Mouse (Mus musculus): ENCODE measurements at regions not wholly inside any gene's neighbourhood (a gene's known extent, or its start where the extent isn't known, plus 50 kb on each side); places are given as distances from the start of the nearest gene placed in this dataset.

- H3K4me1 ChIP-seq (ENCODE audit: control insufficient read depth, insufficient read depth, low read length) = no peaks in the 10 kb centered on the region
- no peak overlapping the region for H3K9ac ChIP-seq (ENCODE audit: low read length)
- ATAC-seq (replicated peaks; ENCODE audit: extremely low read depth, insufficient read depth, low FRiP score) = no peak
- H3K27ac ChIP-seq (ENCODE audit: low read length) = no peak overlapping the region
- H3K36me3 ChIP-seq (ENCODE audit: control insufficient read depth, insufficient read depth) = no peaks in the 10 kb centered on the region
- H3K4me3 ChIP-seq (ENCODE audit: low read length) = no peak overlapping the region
- WGBS = 82% methylated on average over 3 of the region's 3 CpGs
- H3K9me3 ChIP-seq (replicated peaks; ENCODE audit: control insufficient read depth, low read length) = no peaks in the 10 kb centered on the region
- no peaks in the 10 kb centered on the region for H3K27me3 ChIP-seq (ENCODE audit: control insufficient read depth, insufficient read depth, low read length)
- H3K4me2 ChIP-seq (ENCODE audit: low read depth, low read length) = no peak overlapping the region
These were observed 186.3 kb upstream of the Cldn34b3 start for GRCm38 (mm10) chrX:76077781-76078180.

GRCm38 (mm10) chrX:76082670-76083069 is 181.4 kb upstream of the Cldn34b3 start:
- no peak overlapping the region for H3K4me3 ChIP-seq (ENCODE audit: low read length)
- H3K9me3 ChIP-seq (replicated peaks; ENCODE audit: control insufficient read depth, low read length) = no peaks in the 10 kb centered on the region
- no peaks in the 10 kb centered on the region for H3K4me1 ChIP-seq (ENCODE audit: control insufficient read depth, insufficient read depth, low read length)
- H3K9ac ChIP-seq (ENCODE audit: low read length) = no peak overlapping the region
- H3K27me3 ChIP-seq (ENCODE audit: control insufficient read depth, insufficient read depth, low read length) = no peaks in the 10 kb centered on the region
- ATAC-seq (replicated peaks; ENCODE audit: extremely low read depth, insufficient read depth, low FRiP score) = no peak
- 52% methylated on average over 4 of the region's 4 CpGs for WGBS
- no peak overlapping the region for H3K4me2 ChIP-seq (ENCODE audit: low read depth, low read length)
- no peaks in the 10 kb centered on the region for H3K36me3 ChIP-seq (ENCODE audit: control insufficient read depth, insufficient read depth)
- H3K27ac ChIP-seq (ENCODE audit: low read length) = no peak overlapping the region

GRCm38 (mm10) chrX:76110763-76111474 is 153.2 kb upstream of the Cldn34b3 start:
- 31% methylated on average over 4 of the region's 4 CpGs for WGBS
- Histone ChIP-seq H3K9ac (ENCODE audit: low read length) (no peak overlapping the region), H3K9me3 (replicated peaks; ENCODE audit: control insufficient read depth, low read length) (no peaks in the 10 kb centered on the region), H3K27me3 (ENCODE audit: control insufficient read depth, insufficient read depth, low read length) (no peaks in the 10 kb centered on the region), H3K36me3 (ENCODE audit: control insufficient read depth, insufficient read depth) (no peaks in the 10 kb centered on the region), H3K4me2 (ENCODE audit: low read depth, low read length) (no peak overlapping the region), H3K27ac (ENCODE audit: low read length) (peak overlapping the region; percentile 51), H3K4me3 (ENCODE audit: low read length) (no peak overlapping the region), H3K4me1 (ENCODE audit: control insufficient read depth, insufficient read depth, low read length) (peaks cover 4% of the 10 kb centered on the region)
- no peak for ATAC-seq (replicated peaks; ENCODE audit: extremely low read depth, insufficient read depth, low FRiP score)

GRCm38 (mm10) chrX:76116086-76116485 is 148.0 kb upstream of the Cldn34b3 start:
- H3K4me1 ChIP-seq (ENCODE audit: control insufficient read depth, insufficient read depth, low read length) = no peaks in the 10 kb centered on the region; the same call in 1 of the 2 replicates
- H3K27ac ChIP-seq (ENCODE audit: low read length) = no peak overlapping the region
- 0 out of 2 replicates have a peak, but pooled peaks have one; percentile 49 for ATAC-seq (replicated peaks; ENCODE audit: extremely low read depth, insufficient read depth, low FRiP score)
- H3K4me2 ChIP-seq (ENCODE audit: low read depth, low read length) = no peak overlapping the region
- H3K4me3 ChIP-seq (ENCODE audit: low read length) = no peak overlapping the region
- no peaks in the 10 kb centered on the region for H3K36me3 ChIP-seq (ENCODE audit: control insufficient read depth, insufficient read depth)
- WGBS = 28% methylated on average over 1 of the region's 1 CpGs
- H3K9me3 ChIP-seq (replicated peaks; ENCODE audit: control insufficient read depth, low read length) = no peaks in the 10 kb centered on the region
- no peak overlapping the region for H3K9ac ChIP-seq (ENCODE audit: low read length)
- no peaks in the 10 kb centered on the region for H3K27me3 ChIP-seq (ENCODE audit: control insufficient read depth, insufficient read depth, low read length)

- Histone ChIP-seq H3K27ac (ENCODE audit: low read length) (no peak overlapping the region), H3K4me2 (ENCODE audit: low read depth, low read length) (no peak overlapping the region), H3K27me3 (ENCODE audit: control insufficient read depth, insufficient read depth, low read length) (no peaks in the 10 kb centered on the region), H3K36me3 (ENCODE audit: control insufficient read depth, insufficient read depth) (no peaks in the 10 kb centered on the region), H3K4me1 (ENCODE audit: control insufficient read depth, insufficient read depth, low read length) (no peaks in the 10 kb centered on the region; the same call in 1 of the 2 replicates), H3K4me3 (ENCODE audit: low read length) (no peak overlapping the region), H3K9ac (ENCODE audit: low read length) (no peak overlapping the region), H3K9me3 (replicated peaks; ENCODE audit: control insufficient read depth, low read length) (no peaks in the 10 kb centered on the region)
- 68% methylated on average over 1 of the region's 1 CpGs for WGBS
- ATAC-seq (replicated peaks; ENCODE audit: extremely low read depth, insufficient read depth, low FRiP score) = no peak
These were observed 147.5 kb upstream of the Cldn34b3 start for GRCm38 (mm10) chrX:76116562-76116961.

- H3K36me3 ChIP-seq (ENCODE audit: control insufficient read depth, insufficient read depth) = no peaks in the 10 kb centered on the region
- WGBS = 9% methylated on average over 3 of the region's 3 CpGs
- H3K4me2 ChIP-seq (ENCODE audit: low read depth, low read length) = no peak overlapping the region
- no peak overlapping the region for H3K9ac ChIP-seq (ENCODE audit: low read length)
- H3K27ac ChIP-seq (ENCODE audit: low read length) = no peak overlapping the region
- peaks cover 10% of the 10 kb centered on the region for H3K4me1 ChIP-seq (ENCODE audit: control insufficient read depth, insufficient read depth, low read length)
- ATAC-seq (replicated peaks; ENCODE audit: extremely low read depth, insufficient read depth, low FRiP score) = no peak
- H3K4me3 ChIP-seq (ENCODE audit: low read length) = no peak overlapping the region
- no peaks in the 10 kb centered on the region for H3K27me3 ChIP-seq (ENCODE audit: control insufficient read depth, insufficient read depth, low read length)
- no peaks in the 10 kb centered on the region for H3K9me3 ChIP-seq (replicated peaks; ENCODE audit: control insufficient read depth, low read length)
These were observed 143.2 kb upstream of the Cldn34b3 start for GRCm38 (mm10) chrX:76120936-76121335.

GRCm38 (mm10) chrX:76123355-76123754 is 140.7 kb upstream of the Cldn34b3 start:
- Histone ChIP-seq H3K27ac (ENCODE audit: low read length) (no peak overlapping the region), H3K27me3 (ENCODE audit: control insufficient read depth, insufficient read depth, low read length) (no peaks in the 10 kb centered on the region), H3K4me2 (ENCODE audit: low read depth, low read length) (no peak overlapping the region), H3K9me3 (replicated peaks; ENCODE audit: control insufficient read depth, low read length) (no peaks in the 10 kb centered on the region), H3K36me3 (ENCODE audit: control insufficient read depth, insufficient read depth) (no peaks in the 10 kb centered on the region), H3K4me3 (ENCODE audit: low read length) (no peak overlapping the region), H3K4me1 (ENCODE audit: control insufficient read depth, insufficient read depth, low read length) (peaks cover 10% of the 10 kb centered on the region), H3K9ac (ENCODE audit: low read length) (no peak overlapping the region)
- WGBS = 32% methylated on average over 2 of the region's 2 CpGs
- peak; percentile 28 for ATAC-seq (replicated peaks; ENCODE audit: extremely low read depth, insufficient read depth, low FRiP score)

- no peak overlapping the region for H3K4me2 ChIP-seq (ENCODE audit: low read depth, low read length)
- H3K36me3 ChIP-seq (ENCODE audit: control insufficient read depth, insufficient read depth) = no peaks in the 10 kb centered on the region
- no peak overlapping the region for H3K4me3 ChIP-seq (ENCODE audit: low read length)
- 33% methylated on average over 2 of the region's 2 CpGs for WGBS
- no peaks in the 10 kb centered on the region for H3K27me3 ChIP-seq (ENCODE audit: control insufficient read depth, insufficient read depth, low read length)
- no peak for ATAC-seq (replicated peaks; ENCODE audit: extremely low read depth, insufficient read depth, low FRiP score)
- H3K27ac ChIP-seq (ENCODE audit: low read length) = no peak overlapping the region
- H3K9me3 ChIP-seq (replicated peaks; ENCODE audit: control insufficient read depth, low read length) = no peaks in the 10 kb centered on the region
- H3K4me1 ChIP-seq (ENCODE audit: control insufficient read depth, insufficient read depth, low read length) = no peaks in the 10 kb centered on the region
- H3K9ac ChIP-seq (ENCODE audit: low read length) = no peak overlapping the region
These were observed 126.4 kb upstream of the Cldn34b3 start for GRCm38 (mm10) chrX:76137729-76138128.

GRCm38 (mm10) chrX:76141022-76141421 is 123.1 kb upstream of the Cldn34b3 start:
- H3K36me3 ChIP-seq (ENCODE audit: control insufficient read depth, insufficient read depth) = no peaks in the 10 kb centered on the region
- no peak overlapping the region for H3K27ac ChIP-seq (ENCODE audit: low read length)
- no peak overlapping the region for H3K4me3 ChIP-seq (ENCODE audit: low read length)
- H3K9ac ChIP-seq (ENCODE audit: low read length) = no peak overlapping the region
- no peak for ATAC-seq (replicated peaks; ENCODE audit: extremely low read depth, insufficient read depth, low FRiP score)
- H3K27me3 ChIP-seq (ENCODE audit: control insufficient read depth, insufficient read depth, low read length) = no peaks in the 10 kb centered on the region
- H3K4me2 ChIP-seq (ENCODE audit: low read depth, low read length) = no peak overlapping the region
- no peaks in the 10 kb centered on the region for H3K4me1 ChIP-seq (ENCODE audit: control insufficient read depth, insufficient read depth, low read length)
- 69% methylated on average over 2 of the region's 2 CpGs for WGBS
- H3K9me3 ChIP-seq (replicated peaks; ENCODE audit: control insufficient read depth, low read length) = no peaks in the 10 kb centered on the region
